In genomic region chr1:146337049-146337448, GRCm38 (mm10) we compare ENCODE assay signal across 27 mouse cellular contexts.
"Had no signal": no experiment of that assay in that cellular context is flagged by ENCODE, and none has a peak within 500 bp of the region (broad histone marks: within the 10 kb centered on the region; RNA-seq: fewer than 3 reads in every experiment).

No protein-coding gene starts in this region.

- H3K4me2 ChIP-seq: heart, embryonic 11.5 days; heart, embryonic 13.5 days; heart, embryonic 15.5 days; hindbrain, embryonic 13.5 days; hindbrain, embryonic 15.5 days; kidney, embryonic 15.5 days; limb, embryonic 13.5 days; limb, embryonic 15.5 days; liver, embryonic 12.5 days had no signal

- H3K27ac ChIP-seq: gastrocnemius, adult 2 months; heart, adult 2 months; heart, embryonic 13.5 days; heart, embryonic 15.5 days; hindbrain, embryonic 13.5 days; hindbrain, embryonic 15.5 days; hindbrain, postnatal 0 days; kidney, embryonic 15.5 days; kidney, postnatal 0 days; layer of hippocampus, adult 2 months; left cerebral cortex, adult 2 months; limb, embryonic 13.5 days; limb, embryonic 15.5 days; liver, embryonic 12.5 days; liver, embryonic 14.5 days had no signal

- H3K4me1 ChIP-seq: heart, embryonic 13.5 days; heart, embryonic 15.5 days; hindbrain, embryonic 13.5 days; hindbrain, embryonic 15.5 days; kidney, embryonic 15.5 days; limb, embryonic 13.5 days; limb, embryonic 15.5 days; liver, embryonic 12.5 days had no signal

- ATAC-seq: hindbrain, postnatal 0 days; intestine, embryonic 16.5 days; liver, embryonic 12.5 days had no signal

- H3K4me3 ChIP-seq: gastrocnemius, adult 2 months; heart, adult 2 months; heart, embryonic 13.5 days; heart, embryonic 15.5 days; hindbrain, embryonic 13.5 days; hindbrain, embryonic 15.5 days; kidney, embryonic 15.5 days; layer of hippocampus, adult 2 months; left cerebral cortex, adult 2 months; limb, embryonic 13.5 days; limb, embryonic 15.5 days; liver, embryonic 12.5 days had no signal

- H3K9ac ChIP-seq: heart, embryonic 13.5 days; heart, embryonic 15.5 days; hindbrain, embryonic 13.5 days; hindbrain, embryonic 15.5 days; kidney, embryonic 15.5 days; limb, embryonic 13.5 days; limb, embryonic 15.5 days; liver, embryonic 12.5 days; liver, embryonic 14.5 days had no signal

- H3K27me3 ChIP-seq: heart, embryonic 13.5 days; heart, embryonic 15.5 days; hindbrain, embryonic 13.5 days; hindbrain, embryonic 15.5 days; kidney, embryonic 15.5 days; limb, embryonic 13.5 days; limb, embryonic 15.5 days; liver, embryonic 12.5 days had no signal

- H3K36me3 ChIP-seq: heart, embryonic 13.5 days; heart, embryonic 15.5 days; hindbrain, embryonic 13.5 days; hindbrain, embryonic 15.5 days; kidney, embryonic 15.5 days; limb, embryonic 13.5 days; limb, embryonic 15.5 days; liver, embryonic 12.5 days had no signal

- H3K9me3 ChIP-seq: heart, embryonic 13.5 days; heart, embryonic 15.5 days; hindbrain, embryonic 13.5 days; hindbrain, embryonic 15.5 days; kidney, embryonic 15.5 days; limb, embryonic 13.5 days; limb, embryonic 15.5 days; liver, embryonic 12.5 days had no signal

- DNase-seq: gastrocnemius, adult 2 months; gastrocnemius, postnatal 14 days; gastrocnemius, postnatal 36 days; heart, adult 2 months; heart, postnatal 14 days; heart, postnatal 36 days; kidney, adult 11 months; kidney, adult 2 months; kidney, adult 9 months; kidney, postnatal 25 days; kidney, postnatal 4 days; left cerebral cortex, postnatal 4 days had no signal
